Mouse (Mus musculus) common myeloid progenitor, adult 5-6 weeks (primary cell): Measurements from ENCODE around the gene Igtp. TPM values are rescaled to one million over a fixed set of nuclear protein-coding genes. Genes with fewer than 3 reads are reported as not detected.

Experiments
- ATAC-seq: replicated peaks from 2 replicates; pipeline ENCODE4 v1.8.0; 2016; ENCODE audit warnings: low read depth, mild to moderate bottlenecking, moderate TSS enrichment, inconsistent platforms; ENCODE audit not compliant: poor library complexity, severe bottlenecking
- total RNA-seq: library from RNA; stranded (forward); fragments of 200-1000, 187-1606 nt; gene quantifications from 2 replicates; pipeline ENCODE4 v1.2.3, GENCODE M21; 2017

Igtp gene
- total RNA-seq, 1 experiment from 2014 or later, result 15.2 TPM

DNA sequence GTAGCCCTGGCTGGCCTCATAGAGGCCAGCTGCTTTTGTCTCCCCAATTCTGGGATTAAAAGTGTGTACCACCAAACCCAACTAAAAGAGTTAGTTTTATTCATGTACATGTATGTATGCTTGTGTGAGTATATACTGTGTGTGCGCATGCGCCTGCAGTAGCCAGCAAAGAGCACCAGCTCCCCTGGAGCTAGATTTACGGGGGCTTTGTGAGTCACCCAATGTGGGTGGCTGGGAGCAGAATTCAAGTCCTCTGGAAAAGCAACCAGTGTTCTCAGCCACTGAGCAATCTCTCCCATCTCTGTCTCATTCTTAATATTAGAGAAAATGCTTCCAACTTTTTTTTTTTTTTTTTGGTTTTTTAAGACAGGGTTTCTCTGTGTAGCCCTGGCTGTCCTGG, 55.1 kb downstream of the Igtp start:
- no peak for ATAC-seq

Other genes starting within 250 kb of the Igtp start
- 65.3 and 72.9 TPM in 2 replicates for gene Larp1, start 190.5 kb upstream of the Igtp start, total RNA-seq
- not detected in 2 replicates for gene Gm12248, start 106.4 kb upstream of the Igtp start, total RNA-seq
- gene Cnot8, start 95.4 kb upstream of the Igtp start, total RNA-seq, result 84.7 and 110 TPM in 2 replicates
- gene Gemin5, start 31.0 kb upstream of the Igtp start, total RNA-seq, result 36.8 and 38.3 TPM in 2 replicates
- 55.0 and 55.2 TPM in 2 replicates for gene Mrpl22, start 27.9 kb upstream of the Igtp start, total RNA-seq
- 4.6 and 7.8 TPM in 2 replicates for gene Irgm2, start 62 bp downstream of the Igtp start, total RNA-seq
- gene 4930438A08Rik, start 75.2 kb downstream of the Igtp start, total RNA-seq, result 0.41 and 0.92 TPM in 2 replicates
- gene Zfp692, start 107.5 kb downstream of the Igtp start, total RNA-seq, result 15.8 and 19.3 TPM in 2 replicates
- 23.0 and 25.8 TPM in 2 replicates for gene Zfp672, start 130.8 kb downstream of the Igtp start, total RNA-seq
- 12.7 and 13.5 TPM in 2 replicates for gene Sh3bp5l, start 131.2 kb downstream of the Igtp start, total RNA-seq
- gene Lypd8, start 179.5 kb downstream of the Igtp start, total RNA-seq, result not detected in 2 replicates
- gene 1810065E05Rik, start 221.6 kb downstream of the Igtp start, total RNA-seq, result not detected in 2 replicates
- gene Gm12253, start 233.0 kb downstream of the Igtp start, total RNA-seq, result not detected in 2 replicates